Mouse (Mus musculus) adrenal gland, postnatal 10 days (tissue): ENCODE measurements around the gene Lamc3. TPM values are rescaled to one million over a fixed set of nuclear protein-coding genes. Genes with fewer than 3 reads are reported as not detected.
A peak's percentile ranks its signal among the peaks of the same experiment; 100 is the strongest.

Source experiments
- DNase-seq: peaks from one replicate; pipeline ENCODE4 v3.0.0; 2021; ENCODE audit warnings: mixed read lengths
- long read RNA-seq, 2 experiments: library from polyadenylated mRNA; stranded (forward); transcript quantifications; one replicate each; pipeline ENCODE4 v2.0.0; 2021
- total RNA-seq, 2 experiments: library from RNA; stranded (reverse); gene quantifications; 2 replicates each; pipeline ENCODE4 v1.2.3; 2021

The Lamc3 gene
- 10 to 100 TPM; 11.3 to 11.4 TPM for total RNA-seq
- long read RNA-seq, experiment 1, full-length matches to known transcripts: 1 of 11 reads
- long read RNA-seq, experiment 1, partial matches to known transcripts: 4 of 11 reads
- long read RNA-seq, experiment 1, other reads (novel, unspliced or antisense): 6 of 11 reads
- long read RNA-seq, experiment 2, full-length matches to known transcripts: 2 of 7 reads
- long read RNA-seq, experiment 2, partial matches to known transcripts: 3 of 7 reads
- long read RNA-seq, experiment 2, other reads (novel, unspliced or antisense): 2 of 7 reads

GRCm38 (mm10) chr2:31887030-31887429 lies at the start of gene Lamc3:
Gene Lamc3 (plus strand): TSS chr2:31887291.
- DNase-seq: peak; percentile 81

- DNase-seq: no peak
Observed at GRCm38 (mm10) chr2:31838868-31839267, 48.2 kb upstream of the Lamc3 start.

DNA sequence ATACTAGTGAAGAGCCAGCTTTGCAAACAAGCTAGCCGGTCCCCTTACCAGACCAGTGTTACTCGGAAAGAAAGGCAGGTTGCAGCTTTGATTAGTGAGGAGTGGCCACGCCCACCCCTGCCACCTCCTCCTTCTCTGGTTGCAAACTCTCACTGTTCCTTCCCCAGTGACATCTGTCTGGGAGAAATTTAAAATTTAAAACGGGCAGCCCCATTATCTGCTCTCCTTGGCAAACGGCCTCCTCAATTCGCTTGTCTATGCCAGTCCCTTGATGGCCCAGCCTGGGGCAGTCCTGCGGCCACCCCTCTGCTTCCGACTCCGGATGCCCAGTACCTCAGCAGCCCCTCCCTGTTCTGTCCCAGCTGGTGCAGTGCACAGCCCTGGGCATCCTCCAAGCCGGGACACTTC lies 42.4 kb upstream of the Lamc3 start:
- no peak for DNase-seq

- DNase-seq: no peak
Observed at GRCm38 (mm10) chr2:31845512-31845895, 41.6 kb upstream of the Lamc3 start.

DNA sequence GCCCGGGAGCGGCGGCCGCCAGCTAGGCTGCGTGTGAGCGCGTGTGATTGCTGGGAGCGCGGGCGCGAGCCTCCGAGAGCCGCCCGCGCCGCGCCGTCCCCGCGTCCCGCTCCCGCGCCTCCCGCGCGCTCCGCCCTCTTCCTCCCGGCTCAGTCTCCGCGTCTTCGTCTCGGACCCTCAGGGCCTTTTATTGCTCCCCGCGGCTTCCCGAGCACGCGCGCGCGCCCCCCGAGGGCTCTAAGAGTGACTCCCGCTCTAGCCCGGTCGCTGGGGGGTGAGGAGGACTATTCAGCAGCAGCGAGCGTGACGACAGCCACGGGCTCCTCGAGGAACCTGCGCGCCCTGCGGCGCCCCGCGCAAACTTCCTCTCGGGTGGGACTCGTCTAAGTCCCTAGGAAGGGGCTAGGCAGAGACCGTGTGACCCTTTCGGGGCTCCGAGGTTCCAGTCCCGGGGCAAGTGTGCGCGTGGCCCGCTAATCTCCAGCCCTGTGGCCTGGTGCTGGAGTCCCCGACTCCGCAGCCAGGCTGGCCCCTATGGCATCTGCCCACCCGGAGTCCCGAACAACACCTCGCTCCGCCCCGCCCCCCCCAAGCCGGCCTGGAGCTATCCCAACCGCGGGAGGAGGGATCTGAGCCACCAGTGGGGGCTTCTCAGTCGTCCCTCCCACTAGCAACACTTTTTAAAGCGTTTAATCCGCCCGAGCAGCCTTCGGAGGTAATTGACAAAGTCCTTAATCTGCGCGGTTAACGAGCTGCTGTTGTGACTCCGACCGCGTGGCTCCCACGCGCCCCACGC lies 41.0 kb upstream of the Lamc3 start, which contains the start of gene Fibcd1:
Gene Fibcd1, minus strand, starts transcription at position 110 of the 796 bp plus-strand sequence.
- peak; percentile 27 for DNase-seq

GRCm38 (mm10) chr2:31846692-31847660 lies 40.1 kb upstream of the Lamc3 start:
- no peak for DNase-seq

DNA sequence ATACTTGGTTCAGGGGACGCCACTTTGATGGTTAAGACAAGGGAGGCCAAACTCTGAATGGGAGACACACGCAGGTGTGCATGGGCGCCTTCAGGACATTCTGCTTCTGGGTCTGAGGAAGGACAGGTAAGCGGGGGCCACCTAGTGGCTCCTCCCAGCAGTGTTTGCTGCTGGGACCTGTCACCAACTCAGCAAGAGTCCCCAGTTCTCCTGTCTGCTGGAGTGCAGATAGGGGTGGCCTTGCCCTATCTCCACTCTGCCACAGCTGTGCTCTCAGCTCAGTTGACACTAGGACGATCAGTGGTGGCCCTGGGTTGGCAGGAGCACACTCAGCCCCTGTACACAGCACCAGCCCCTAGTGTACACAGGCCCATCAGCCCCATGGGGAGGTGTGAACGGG lies 39.2 kb upstream of the Lamc3 start:
- DNase-seq: peak; percentile 32

DNA sequence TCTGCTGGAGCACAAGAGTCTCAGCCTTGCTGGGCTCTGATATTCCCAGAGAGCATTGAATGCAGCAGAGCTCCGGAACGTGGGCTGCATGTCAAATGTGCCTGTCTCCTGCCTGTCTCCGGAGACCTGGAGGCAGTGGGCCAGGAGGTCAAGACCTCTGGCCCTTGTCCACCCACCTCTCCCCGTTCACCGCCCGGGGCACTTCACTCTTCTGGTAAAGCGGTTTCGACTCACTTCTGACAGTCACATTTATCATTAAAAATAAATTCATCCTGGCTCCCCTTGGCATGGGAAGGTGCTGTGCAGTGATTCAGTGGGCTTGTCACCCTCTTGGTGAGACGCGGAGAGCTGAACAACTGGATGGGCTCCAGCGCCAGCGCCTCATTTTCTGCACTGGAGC lies 37.0 kb upstream of the Lamc3 start:
- DNase-seq: peak; percentile 66

GRCm38 (mm10) chr2:31855991-31856390 lies 31.1 kb upstream of the Lamc3 start:
- peak; percentile 58 for DNase-seq

DNA sequence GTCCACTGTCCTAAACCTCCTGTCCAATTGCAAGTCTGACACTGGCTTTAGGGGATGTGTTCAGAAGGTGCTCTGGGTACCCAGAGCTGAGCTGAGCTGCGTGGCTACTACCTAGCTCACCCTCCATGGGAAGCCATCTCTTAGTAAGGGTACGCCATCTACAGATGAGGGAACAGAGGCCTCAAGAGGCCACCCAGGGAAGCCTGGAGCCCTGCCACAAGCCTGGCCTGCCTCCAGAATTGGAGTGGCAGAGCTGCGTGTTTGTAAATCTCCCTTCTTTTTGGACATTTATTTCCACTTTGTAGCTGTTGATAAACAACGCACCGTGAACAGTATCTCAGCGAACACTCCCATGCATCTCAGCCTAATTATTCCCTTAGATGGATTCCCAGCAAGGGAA lies 29.9 kb upstream of the Lamc3 start:
- peak; percentile 78 for DNase-seq

- DNase-seq: no peak
Observed at GRCm38 (mm10) chr2:31858500-31858899, 28.6 kb upstream of the Lamc3 start.

GRCm38 (mm10) chr2:31862919-31863318 lies 24.2 kb upstream of the Lamc3 start:
- DNase-seq: no peak

DNA sequence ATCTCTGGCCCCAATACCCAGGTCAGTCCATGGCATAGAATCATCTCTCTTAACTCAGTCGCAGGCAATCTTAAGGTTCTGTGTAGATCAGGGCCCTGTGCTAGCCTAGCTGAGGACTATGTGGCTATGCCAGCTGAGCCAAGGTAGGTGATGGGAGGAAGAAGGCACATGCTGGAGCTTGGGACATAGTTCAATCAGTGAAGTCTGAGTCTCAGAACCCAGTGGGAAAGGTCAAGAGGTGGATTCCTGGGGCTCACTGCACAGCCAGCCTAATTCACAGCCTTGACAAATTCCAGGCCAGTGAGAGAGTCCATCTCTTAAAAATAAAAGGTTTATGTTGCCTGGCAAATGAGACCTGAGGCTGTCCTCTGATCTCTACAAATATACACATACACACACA lies 23.3 kb upstream of the Lamc3 start:
- no peak for DNase-seq

DNA sequence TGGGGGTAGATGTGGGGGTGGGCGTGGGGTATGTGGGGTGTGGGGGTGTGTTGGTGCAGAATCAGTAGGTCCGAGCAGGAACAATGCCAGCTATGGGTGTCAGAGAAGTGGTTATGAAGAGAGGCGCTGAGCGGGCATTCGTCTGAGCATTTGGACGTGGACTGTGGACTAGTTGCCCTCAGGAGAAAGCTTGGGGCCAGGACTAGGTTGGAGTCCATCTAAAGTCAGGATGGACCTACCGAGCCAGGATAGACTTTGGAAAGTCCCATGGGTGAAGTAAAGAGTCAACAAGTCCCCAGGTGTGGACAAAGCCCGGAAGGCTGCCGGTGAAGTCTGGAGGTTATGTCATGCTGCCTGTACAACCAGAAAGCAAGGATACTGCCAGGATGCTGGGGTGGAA lies 22.2 kb upstream of the Lamc3 start:
- no peak for DNase-seq

- no peak for DNase-seq
Observed at GRCm38 (mm10) chr2:31865322-31865721, 21.8 kb upstream of the Lamc3 start.

GRCm38 (mm10) chr2:31865794-31866193 lies 21.3 kb upstream of the Lamc3 start:
- no peak for DNase-seq

DNA sequence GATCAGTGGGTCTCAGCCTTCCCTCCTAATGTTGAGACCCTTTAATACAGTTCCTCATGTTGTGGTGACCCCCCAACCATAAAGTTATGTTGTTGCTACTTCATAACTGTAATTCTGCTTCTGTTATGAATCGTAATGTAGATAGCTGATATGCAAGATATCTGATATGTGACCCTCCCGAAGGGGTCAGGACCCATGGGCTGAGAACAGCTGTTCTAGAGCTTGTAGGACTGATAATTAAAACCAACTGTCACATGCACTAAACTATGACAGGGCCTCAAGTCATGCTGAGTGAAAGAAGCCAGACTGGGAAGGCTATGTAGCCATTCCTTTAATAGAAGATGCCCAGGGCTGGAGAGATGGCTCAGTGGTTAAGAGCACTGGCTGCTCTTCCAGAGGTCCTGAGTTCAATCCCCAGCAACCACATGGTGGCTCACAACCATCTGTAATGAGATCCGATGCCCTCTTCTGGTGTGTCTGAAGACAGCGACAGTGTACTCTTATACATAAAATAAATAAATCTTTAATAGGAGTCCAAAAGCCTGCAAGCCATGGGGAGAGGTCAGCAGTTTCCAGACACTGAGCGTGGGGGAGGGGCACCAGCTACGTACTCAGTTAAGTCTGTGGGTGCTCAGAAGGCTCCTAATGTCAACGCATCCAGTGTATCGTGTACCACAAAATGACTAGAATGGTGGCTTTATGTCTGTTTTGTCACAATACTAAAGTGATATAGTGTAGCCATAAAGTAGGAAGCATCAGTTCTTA lies 19.1 kb upstream of the Lamc3 start:
- DNase-seq: no peak

DNA sequence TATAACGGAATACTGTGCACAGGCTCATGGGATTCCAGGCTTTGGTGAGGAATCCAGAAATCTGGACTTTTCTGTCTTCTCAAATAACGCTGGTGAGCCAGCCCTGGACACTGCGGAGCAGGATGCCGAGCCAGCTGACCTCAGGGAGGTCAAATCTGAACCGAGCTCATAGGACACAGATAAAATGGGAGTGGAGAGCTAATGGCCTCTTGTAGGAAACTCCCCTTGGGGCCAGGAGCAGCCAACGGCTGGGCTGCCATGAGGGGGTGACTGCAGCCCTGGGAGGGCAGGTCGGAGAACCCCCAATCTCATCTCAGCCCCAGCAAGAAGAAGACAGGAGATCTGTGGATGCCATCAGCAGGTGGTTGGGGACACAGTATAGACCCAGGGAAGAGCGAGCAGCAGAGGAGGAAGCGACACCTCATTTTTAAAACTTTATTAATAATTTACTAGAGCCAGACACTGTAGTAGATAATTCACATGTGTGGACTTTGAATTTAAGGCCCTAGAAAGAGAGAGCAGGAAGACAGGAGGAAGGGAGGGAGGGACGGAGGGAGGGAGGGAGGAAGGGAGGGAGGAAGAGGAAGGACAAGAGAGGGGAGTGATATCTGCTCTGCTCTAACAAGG lies 18.4 kb upstream of the Lamc3 start:
- DNase-seq: no peak

GRCm38 (mm10) chr2:31869692-31870091 lies 17.4 kb upstream of the Lamc3 start:
- no peak for DNase-seq

DNA sequence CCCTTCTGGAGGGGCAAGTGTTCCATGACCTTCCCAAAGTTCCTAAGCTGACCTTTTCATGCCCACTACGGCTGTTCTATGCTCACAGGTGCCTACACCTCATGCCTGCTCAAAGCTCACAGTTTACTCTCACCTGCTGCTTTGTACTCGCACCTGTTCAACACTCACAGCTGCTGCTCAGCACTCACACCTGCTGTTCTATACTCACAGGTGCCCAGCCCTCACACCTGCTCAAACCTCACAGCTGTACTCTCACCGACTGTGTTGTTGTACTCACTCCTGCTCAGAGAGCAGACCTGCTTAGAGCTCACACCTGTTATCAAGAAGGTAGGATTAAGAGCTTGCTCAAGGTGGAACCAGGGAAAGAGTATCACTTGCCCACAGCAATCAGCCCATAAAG lies 16.4 kb upstream of the Lamc3 start:
- no peak for DNase-seq

DNA sequence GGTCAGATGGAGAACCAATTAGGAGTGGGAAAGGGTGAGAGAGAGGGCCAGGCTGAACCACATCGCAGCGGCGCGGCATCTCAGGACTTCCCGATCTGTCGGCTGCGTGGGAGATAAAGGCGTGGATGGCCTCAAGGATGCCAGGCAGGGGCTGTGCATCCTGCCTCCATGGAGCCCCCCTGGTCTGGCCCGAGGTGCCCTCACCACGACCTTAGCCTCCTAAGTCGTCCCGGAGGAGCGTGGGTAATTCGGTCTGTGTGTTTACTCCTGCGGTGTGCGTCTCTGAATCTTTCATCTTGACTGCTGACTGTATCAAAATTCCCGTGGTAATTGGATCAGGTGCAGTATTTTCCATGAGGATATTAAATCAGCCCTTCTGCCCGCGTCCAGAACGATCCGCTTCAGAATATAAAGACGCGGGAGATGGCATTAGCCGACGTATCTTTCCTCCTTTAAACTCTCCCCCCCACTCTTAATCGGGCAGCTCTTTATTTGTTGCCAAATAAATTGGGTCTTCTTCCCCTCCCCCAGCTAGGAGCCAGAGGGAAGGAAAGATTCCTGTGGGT lies 12.7 kb upstream of the Lamc3 start:
- no peak for DNase-seq
